ENCODE assay signal across 17 mouse cellular contexts in genomic region chr13:5675668-5676067, GRCm38 (mm10).
DNase-seq lines count a peak whose midpoint lies in the region; ATAC-seq lines count a peak whose summit lies in the region.
"Had no signal": no experiment of that assay in that cellular context is flagged by ENCODE, and none has a peak within 500 bp of the region (broad histone marks: within the 10 kb centered on the region; RNA-seq: fewer than 3 reads in every experiment).

No protein-coding gene starts in this region.

- WGBS in hindbrain, embryonic 12.5 days, result 28% methylated on average over 1 of the region's 1 CpGs
- 6% methylated on average over 1 of the region's 1 CpGs for WGBS in midbrain, embryonic 14.5 days

- no peaks in the 10 kb centered on the region; the same call in 1 of the 2 replicates for H3K4me1 ChIP-seq in hindbrain, embryonic 12.5 days
- H3K4me1 ChIP-seq in midbrain, embryonic 14.5 days (ENCODE audit: control insufficient read depth, insufficient read depth, low read length), result 0 out of 2 replicates have a peak, but pooled peaks cover 7% of the 10 kb centered on the region
- H3K4me1 ChIP-seq: limb, embryonic 12.5 days; liver, embryonic 15.5 days; stomach, embryonic 15.5 days had no signal

- H3K9me3 ChIP-seq in hindbrain, embryonic 12.5 days (replicated peaks), result no peaks in the 10 kb centered on the region
- H3K9me3 ChIP-seq in midbrain, embryonic 14.5 days (ENCODE audit: control insufficient read depth, low read length), result no peaks in the 10 kb centered on the region
- H3K9me3 ChIP-seq: limb, embryonic 12.5 days; liver, embryonic 15.5 days; stomach, embryonic 15.5 days had no signal

- peak; percentile 71 for DNase-seq in R1 (ENCODE audit: low read depth, low spot score)
- peak; percentile 26 for DNase-seq in brain, embryonic 18.5 days (ENCODE audit: low read depth, low spot score)
- DNase-seq in midbrain, embryonic 14.5 days, result peak; percentile 64
- no peak for DNase-seq in cerebellum, postnatal 4 days (ENCODE audit: low spot score in 2 of 2)
- no peak for DNase-seq in right cerebral cortex, adult 2 months (ENCODE audit: low spot score in 2 of 2)
- no peak for DNase-seq in thymus, postnatal 10 days (ENCODE audit: low spot score in 2 of 2)
- DNase-seq: adrenal gland, postnatal 14 days; cerebellum, adult 9-10 months; heart, adult 2 months; lung, postnatal 14 days; thymus, postnatal 14 days had no signal

- H3K9ac ChIP-seq in hindbrain, embryonic 12.5 days, result no peak overlapping the region
- no peak overlapping the region for H3K9ac ChIP-seq in midbrain, embryonic 14.5 days (replicated peaks; ENCODE audit: low read length)
- H3K9ac ChIP-seq: limb, embryonic 12.5 days; liver, embryonic 15.5 days; stomach, embryonic 15.5 days had no signal

- ATAC-seq in hindbrain, embryonic 12.5 days (ENCODE audit: low FRiP score), result peak; percentile 79
- peak; percentile 71 for ATAC-seq in midbrain, embryonic 14.5 days (ENCODE audit: low FRiP score, low TSS enrichment)
- ATAC-seq: inflammation-experienced regulatory T-cells, adult 6 months had no signal

- H3K27ac ChIP-seq in hindbrain, embryonic 12.5 days, result no peak overlapping the region
- H3K27ac ChIP-seq in midbrain, embryonic 14.5 days (replicated peaks; ENCODE audit: low read depth, low read length), result no peak overlapping the region
- H3K27ac ChIP-seq: heart, adult 2 months; kidney, postnatal 0 days; limb, embryonic 12.5 days; liver, embryonic 15.5 days; stomach, embryonic 15.5 days had no signal

- no peak overlapping the region for H3K4me3 ChIP-seq in hindbrain, embryonic 12.5 days
- no peak overlapping the region for H3K4me3 ChIP-seq in midbrain, embryonic 14.5 days (replicated peaks; ENCODE audit: low read depth, low read length)
- H3K4me3 ChIP-seq: heart, adult 2 months; limb, embryonic 12.5 days; liver, embryonic 15.5 days; stomach, embryonic 15.5 days had no signal

- no peak overlapping the region for H3K4me2 ChIP-seq in hindbrain, embryonic 12.5 days (replicated peaks)
- H3K4me2 ChIP-seq in midbrain, embryonic 14.5 days (ENCODE audit: low read length), result no peak overlapping the region
- H3K4me2 ChIP-seq: limb, embryonic 12.5 days; liver, embryonic 15.5 days; stomach, embryonic 15.5 days had no signal

- no peaks in the 10 kb centered on the region for H3K36me3 ChIP-seq in hindbrain, embryonic 12.5 days
- H3K36me3 ChIP-seq in midbrain, embryonic 14.5 days (ENCODE audit: control insufficient read depth, insufficient read depth, low read length), result no peaks in the 10 kb centered on the region
- H3K36me3 ChIP-seq: limb, embryonic 12.5 days; liver, embryonic 15.5 days; stomach, embryonic 15.5 days had no signal

- H3K27me3 ChIP-seq in hindbrain, embryonic 12.5 days, result no peaks in the 10 kb centered on the region
- no peaks in the 10 kb centered on the region for H3K27me3 ChIP-seq in midbrain, embryonic 14.5 days (ENCODE audit: control insufficient read depth, insufficient read depth, low read length)
- H3K27me3 ChIP-seq: limb, embryonic 12.5 days; liver, embryonic 15.5 days; stomach, embryonic 15.5 days had no signal

Comparison
In these comparisons a context has a peak if more than half of its experiments do, and no peak if none do; other contexts are left out.
1. DNase-seq: peak in R1 (single experiment), brain, embryonic 18.5 days (single experiment) and midbrain, embryonic 14.5 days (single experiment); none in cerebellum, postnatal 4 days (0 of 2), right cerebral cortex, adult 2 months (0 of 2) and thymus, postnatal 10 days (0 of 2).